Mouse (Mus musculus): ENCODE measurements around the gene Ric1. TPM values are rescaled to one million over a fixed set of nuclear protein-coding genes. Genes with fewer than 3 reads are reported as not detected.

Ric1 gene
- polyA plus RNA-seq, 1 experiment from 2014 or later: 20.0 TPM

DNA sequence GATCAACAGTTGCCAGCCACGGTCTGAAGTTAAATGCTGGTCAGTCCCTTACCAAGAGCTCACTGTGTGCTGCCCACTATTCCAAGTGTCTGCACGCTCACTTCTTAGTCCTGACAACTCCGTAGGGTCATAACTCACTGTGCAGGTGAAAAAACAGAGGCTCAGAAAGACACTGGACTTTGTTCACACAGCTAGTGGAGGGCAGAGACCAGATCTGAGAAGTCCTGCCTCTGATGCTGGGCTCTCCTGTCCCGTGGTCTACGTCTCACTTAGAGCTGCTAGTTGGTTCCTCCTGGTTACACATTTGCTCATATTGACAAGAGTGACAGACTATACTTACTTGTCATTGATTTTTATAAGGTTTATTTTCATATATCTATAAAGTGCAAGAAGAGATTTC is 76.9 kb downstream of the Ric1 start:
- H3K4me3 ChIP-seq: no peak overlapping the region
- no peak for DNase-seq (ENCODE audit: low spot score)
- peaks cover 98% of the 10 kb centered on the region for H3K36me3 ChIP-seq (replicated peaks)
- WGBS: 94% methylated on average over 5 of the region's 5 CpGs
- no peaks in the 10 kb centered on the region for H3K27me3 ChIP-seq (replicated peaks; ENCODE audit: low read depth, poor library complexity, severe bottlenecking)
- no peaks in the 10 kb centered on the region for H3K4me1 ChIP-seq
- H3K27ac ChIP-seq (replicated peaks): no peak overlapping the region
- no peaks in the 10 kb centered on the region for H3K9me3 ChIP-seq

DNA sequence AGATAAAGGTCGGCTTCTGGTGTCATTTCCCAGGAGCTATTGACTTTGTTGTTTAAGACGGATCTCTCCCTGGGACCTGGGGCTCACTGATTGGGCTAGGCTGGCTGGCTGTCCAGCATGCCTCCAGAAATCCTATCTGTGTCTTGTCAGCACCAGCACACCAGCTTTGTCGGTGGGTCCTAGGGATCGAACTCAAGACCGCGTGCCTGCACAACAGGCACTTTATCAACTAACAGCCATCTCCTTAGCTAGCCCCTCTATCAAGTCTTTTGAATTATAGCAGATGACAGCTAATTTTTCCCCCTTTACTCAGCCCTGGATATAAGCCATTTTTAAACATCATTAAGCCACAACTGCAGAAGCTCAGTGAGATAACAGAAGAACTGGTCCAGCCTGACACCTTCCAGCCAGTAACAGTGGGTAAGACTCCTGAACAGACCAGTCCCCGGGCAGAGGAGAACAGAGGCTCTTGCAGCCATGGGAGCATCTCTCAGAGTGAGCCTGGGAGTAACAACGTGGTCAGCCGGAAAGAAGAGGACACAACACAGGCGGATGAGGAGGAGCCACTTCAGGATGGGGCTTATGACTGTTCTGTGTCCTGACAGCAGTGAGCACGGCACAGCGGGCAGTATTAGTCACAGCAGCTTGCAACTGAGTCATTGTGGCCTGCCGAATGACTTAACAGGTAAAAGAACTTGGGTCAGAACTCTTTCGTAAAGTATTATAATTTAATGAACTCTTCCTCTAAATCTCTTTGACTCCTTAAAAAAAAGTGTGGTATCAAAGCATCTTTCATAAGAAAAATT is 81.7 kb downstream of the Ric1 start:
- Histone ChIP-seq H3K27ac (replicated peaks) (no peak overlapping the region), H3K27me3 (replicated peaks; ENCODE audit: low read depth, poor library complexity, severe bottlenecking) (no peaks in the 10 kb centered on the region), H3K4me3 (no peak overlapping the region), H3K4me1 (no peaks in the 10 kb centered on the region), H3K36me3 (replicated peaks) (peaks cover 78% of the 10 kb centered on the region), H3K9me3 (no peaks in the 10 kb centered on the region)
- 90% methylated on average over 14 of the region's 14 CpGs for WGBS
- DNase-seq (ENCODE audit: low spot score): no peak

- no peak for DNase-seq (ENCODE audit: low spot score)
- Histone ChIP-seq H3K9me3 (no peaks in the 10 kb centered on the region), H3K27me3 (replicated peaks; ENCODE audit: low read depth, poor library complexity, severe bottlenecking) (no peaks in the 10 kb centered on the region), H3K4me3 (no peak overlapping the region), H3K36me3 (replicated peaks) (peaks cover 75% of the 10 kb centered on the region), H3K27ac (replicated peaks) (no peak overlapping the region), H3K4me1 (no peaks in the 10 kb centered on the region)
- 92% methylated on average over 3 of the region's 3 CpGs for whole genome bisulfite sequencing
Observed at GRCm38 (mm10) chr19:29604653-29605052, 82.6 kb downstream of the Ric1 start.

GRCm38 (mm10) chr19:29607521-29607920 is 85.4 kb downstream of the Ric1 start:
- Histone ChIP-seq H3K9me3 (no peaks in the 10 kb centered on the region), H3K36me3 (replicated peaks) (peaks cover 77% of the 10 kb centered on the region), H3K27ac (replicated peaks) (no peak overlapping the region), H3K4me1 (no peaks in the 10 kb centered on the region), H3K4me3 (no peak overlapping the region), H3K27me3 (replicated peaks; ENCODE audit: low read depth, poor library complexity, severe bottlenecking) (no peaks in the 10 kb centered on the region)
- no peak for DNase-seq (ENCODE audit: low spot score)
- 91% methylated on average over 4 of the region's 4 CpGs for WGBS

DNA sequence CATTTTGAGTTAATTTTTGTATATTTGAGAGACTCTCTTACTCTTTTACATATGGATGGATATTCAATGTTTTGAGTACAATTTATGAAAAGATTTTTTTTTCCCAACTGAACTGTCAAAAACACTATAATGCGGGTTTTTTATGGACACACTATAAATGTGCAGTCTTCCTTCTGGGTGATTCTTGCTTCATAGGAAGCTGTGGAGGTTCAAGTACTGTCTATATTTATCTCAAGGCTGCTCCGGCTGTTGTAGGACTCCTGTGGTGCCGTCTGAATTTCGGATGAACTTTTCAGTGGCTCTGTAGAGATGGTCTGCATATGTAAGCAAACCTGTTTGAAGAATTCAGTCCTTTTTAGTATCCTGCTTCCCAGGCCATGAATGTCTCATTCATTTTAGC is 86.1 kb downstream of the Ric1 start:
- Histone ChIP-seq H3K4me1 (no peaks in the 10 kb centered on the region), H3K27ac (replicated peaks) (no peak overlapping the region), H3K36me3 (replicated peaks) (peaks cover 77% of the 10 kb centered on the region), H3K27me3 (replicated peaks; ENCODE audit: low read depth, poor library complexity, severe bottlenecking) (no peaks in the 10 kb centered on the region), H3K4me3 (no peak overlapping the region), H3K9me3 (no peaks in the 10 kb centered on the region)
- DNase-seq (ENCODE audit: low spot score): no peak
- WGBS: 94% methylated on average over 4 of the region's 4 CpGs

DNA sequence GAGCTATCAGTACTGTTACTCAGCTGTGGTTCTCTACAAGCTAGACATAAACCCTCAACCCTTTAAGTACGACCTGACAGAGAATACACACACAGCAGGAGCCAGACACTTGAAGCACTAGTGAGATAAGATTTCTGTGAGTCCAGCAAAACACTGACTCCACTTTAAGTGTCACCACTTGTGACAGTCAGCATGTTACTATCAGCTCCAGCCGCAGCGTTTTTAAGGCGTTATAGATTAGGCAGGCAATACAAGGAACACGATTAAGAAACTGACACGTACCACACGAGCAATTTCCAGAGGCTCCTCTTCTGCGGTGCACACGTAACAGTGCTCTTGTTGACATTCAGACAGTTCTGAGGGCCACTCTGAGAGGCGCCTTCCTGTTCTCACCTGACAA is 88.8 kb downstream of the Ric1 start:
- 93% methylated on average over 10 of the region's 10 CpGs for WGBS
- no peak overlapping the region for H3K27ac ChIP-seq (replicated peaks)
- no peak for DNase-seq (ENCODE audit: low spot score)
- no peaks in the 10 kb centered on the region for H3K4me1 ChIP-seq
- H3K4me3 ChIP-seq: no peak overlapping the region
- H3K27me3 ChIP-seq (replicated peaks; ENCODE audit: low read depth, poor library complexity, severe bottlenecking): no peaks in the 10 kb centered on the region
- no peaks in the 10 kb centered on the region for H3K9me3 ChIP-seq
- H3K36me3 ChIP-seq (replicated peaks): peaks cover 87% of the 10 kb centered on the region

- no peak overlapping the region for H3K4me3 ChIP-seq
- WGBS: 89% methylated on average over 2 of the region's 2 CpGs
Observed at GRCm38 (mm10) chr19:29612102-29612501, 90.0 kb downstream of the Ric1 start.

GRCm38 (mm10) chr19:29641055-29641454 is 119.0 kb downstream of the Ric1 start:
- Histone ChIP-seq H3K27ac (replicated peaks) (peak overlapping the region; percentile 73), H3K9me3 (no peaks in the 10 kb centered on the region), H3K27me3 (replicated peaks; ENCODE audit: low read depth, poor library complexity, severe bottlenecking) (no peaks in the 10 kb centered on the region), H3K36me3 (replicated peaks) (peaks cover 37% of the 10 kb centered on the region), H3K4me1 (peaks cover 30% of the 10 kb centered on the region), H3K4me3 (peak overlapping the region; percentile 13; the same call in 1 of the 2 replicates)
- DNase-seq (ENCODE audit: low spot score): peak; percentile 62
- WGBS: 38% methylated on average over 9 of the region's 9 CpGs

More at GRCm38 (mm10) chr19:29612102-29612501, 90.0 kb downstream of the Ric1 start:
- H3K27ac ChIP-seq (replicated peaks): no peak overlapping the region
- DNase-seq (ENCODE audit: low spot score): no peak
- H3K4me1 ChIP-seq: no peaks in the 10 kb centered on the region
- H3K36me3 ChIP-seq (replicated peaks): peaks cover 92% of the 10 kb centered on the region
- no peaks in the 10 kb centered on the region for H3K9me3 ChIP-seq
- H3K27me3 ChIP-seq (replicated peaks; ENCODE audit: low read depth, poor library complexity, severe bottlenecking): no peaks in the 10 kb centered on the region

DNA sequence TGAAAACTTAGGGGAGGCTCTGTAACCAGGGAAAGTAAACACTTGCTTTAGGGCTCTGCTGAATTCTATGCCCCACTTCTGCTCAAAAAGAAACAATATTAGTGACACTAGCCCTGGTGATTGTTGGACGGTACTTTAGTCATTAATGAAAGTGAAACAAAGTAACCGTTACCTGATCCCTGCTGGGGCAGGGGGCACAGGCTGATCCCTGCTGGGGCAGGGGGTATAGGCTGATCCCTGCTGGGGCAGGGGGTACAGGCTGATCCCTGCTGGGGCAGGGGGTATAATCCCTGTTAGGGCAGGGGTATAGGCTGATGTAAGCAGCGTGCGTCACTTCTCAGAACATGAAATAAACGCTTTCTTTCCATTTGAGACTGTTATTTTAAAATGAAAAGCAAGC is 119.4 kb downstream of the Ric1 start:
- Histone ChIP-seq H3K4me3 (no peak overlapping the region), H3K27me3 (replicated peaks; ENCODE audit: low read depth, poor library complexity, severe bottlenecking) (no peaks in the 10 kb centered on the region), H3K9me3 (no peaks in the 10 kb centered on the region), H3K27ac (replicated peaks) (peak overlapping the region; percentile 73), H3K4me1 (peaks cover 30% of the 10 kb centered on the region), H3K36me3 (replicated peaks) (peaks cover 34% of the 10 kb centered on the region)
- no peak for DNase-seq (ENCODE audit: low spot score)
- 41% methylated on average over 5 of the region's 5 CpGs for WGBS

DNA sequence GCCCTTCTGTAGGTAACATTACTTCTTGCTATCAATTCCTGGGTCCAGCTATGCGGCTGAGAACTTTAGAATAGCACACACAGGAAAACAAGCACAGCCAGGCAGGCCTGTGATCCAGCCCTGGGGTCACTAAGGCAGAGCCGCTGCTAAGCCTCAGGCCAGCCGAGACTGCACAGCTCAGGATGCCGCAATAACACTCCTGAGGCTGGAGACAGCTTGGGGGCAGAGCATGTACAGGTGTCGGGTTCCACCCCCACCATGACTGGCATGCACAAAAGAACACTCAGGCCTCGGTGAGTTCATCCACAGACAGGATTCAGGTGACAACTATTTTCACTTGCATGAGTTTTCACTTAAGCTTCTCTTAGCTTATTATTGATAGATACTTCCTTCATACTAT is 120.1 kb downstream of the Ric1 start:
- Histone ChIP-seq H3K36me3 (replicated peaks) (peaks cover 27% of the 10 kb centered on the region), H3K4me1 (peaks cover 30% of the 10 kb centered on the region), H3K4me3 (no peak overlapping the region), H3K9me3 (no peaks in the 10 kb centered on the region), H3K27me3 (replicated peaks; ENCODE audit: low read depth, poor library complexity, severe bottlenecking) (no peaks in the 10 kb centered on the region), H3K27ac (replicated peaks) (peak overlapping the region; percentile 37)
- 30% methylated on average over 6 of the region's 6 CpGs for WGBS
- DNase-seq (ENCODE audit: low spot score): peak; percentile 56

- H3K27me3 ChIP-seq (replicated peaks; ENCODE audit: low read depth, poor library complexity, severe bottlenecking): no peaks in the 10 kb centered on the region
- 87% methylated on average over 11 of the region's 11 CpGs for WGBS
- no peak for DNase-seq (ENCODE audit: low spot score)
- no peaks in the 10 kb centered on the region for H3K9me3 ChIP-seq
- no peak overlapping the region; the same call in 1 of the 2 replicates for H3K27ac ChIP-seq (replicated peaks)
- peaks cover 23% of the 10 kb centered on the region for H3K36me3 ChIP-seq (replicated peaks)
- no peak overlapping the region for H3K4me3 ChIP-seq
- peaks cover 31% of the 10 kb centered on the region for H3K4me1 ChIP-seq
Observed at GRCm38 (mm10) chr19:29643194-29643922, 121.3 kb downstream of the Ric1 start.

DNA sequence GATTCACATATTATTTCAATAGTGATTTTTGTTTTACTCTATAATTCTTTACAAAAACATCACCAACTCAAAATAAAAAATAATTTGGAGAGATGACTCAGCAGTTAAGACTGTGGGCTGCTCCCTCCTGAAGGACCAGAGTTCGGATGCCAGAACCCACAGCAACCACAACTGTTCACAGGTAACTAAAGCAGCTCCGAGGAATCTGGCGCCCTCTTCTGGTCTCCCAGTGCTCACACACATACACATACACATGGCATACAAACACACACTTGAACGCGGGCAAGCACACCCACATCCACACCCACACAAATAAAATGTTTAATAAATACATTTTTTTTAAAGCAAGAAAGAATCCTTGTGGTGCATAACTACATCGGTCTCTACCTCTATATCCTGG is 122.7 kb downstream of the Ric1 start:
- Histone ChIP-seq H3K27me3 (replicated peaks; ENCODE audit: low read depth, poor library complexity, severe bottlenecking) (no peaks in the 10 kb centered on the region), H3K27ac (replicated peaks) (no peak overlapping the region), H3K4me1 (peaks cover 32% of the 10 kb centered on the region), H3K36me3 (replicated peaks) (peaks cover 23% of the 10 kb centered on the region), H3K9me3 (no peaks in the 10 kb centered on the region), H3K4me3 (no peak overlapping the region)
- WGBS: 96% methylated on average over 6 of the region's 6 CpGs
- DNase-seq (ENCODE audit: low spot score): no peak

All from embryonic facial prominence, embryonic 10.5 days (tissue).